Mouse (Mus musculus) heart, postnatal 0 days (tissue): Measurements from ENCODE around the gene Kcnj1.

ENCODE experiments used
- CTCF ChIP-seq: IDR thresholded peaks from 2 replicates; pipeline ENCODE4 v1.5.1; 2016; ENCODE audit warnings: antibody characterized with exemption, control low read depth, low read depth
- EP300 ChIP-seq: IDR thresholded peaks from 2 replicates; pipeline ENCODE4 v1.6.1; 2016; ENCODE audit warnings: antibody characterized with exemption, low read depth

DNA sequence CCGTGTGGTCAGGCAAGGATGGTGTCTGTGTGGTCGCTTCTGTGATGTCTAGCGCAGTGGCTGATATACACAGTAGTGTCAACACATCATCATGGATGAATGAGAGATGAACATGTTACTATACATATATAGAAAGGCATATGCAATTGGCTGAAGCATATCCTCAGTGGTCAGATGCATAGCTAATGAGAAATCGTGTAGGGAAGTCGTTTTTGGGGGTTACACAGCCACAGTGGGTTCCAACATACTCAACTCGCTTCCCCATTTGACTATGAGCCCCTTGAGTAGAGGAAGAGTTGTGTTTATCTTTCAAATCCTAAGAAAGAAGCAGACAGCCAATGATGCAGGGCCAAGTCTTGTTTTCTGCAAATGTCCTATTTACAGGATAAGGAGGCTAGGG, 20.4 kb downstream of the Kcnj1 start:
- TF ChIP-seq CTCF (no peak), EP300 (no peak)
